Mouse (Mus musculus) gastrocnemius, postnatal 25 days (tissue): Measurements from ENCODE around the gene Rbfox1. TPM values are rescaled to one million over a fixed set of nuclear protein-coding genes. Genes with fewer than 3 reads are reported as not detected.

ENCODE experiments used
- DNase-seq: peaks from one replicate; pipeline ENCODE4 v3.0.0; 2022
- total RNA-seq, 2 experiments: library from RNA; stranded (reverse); gene quantifications; 1 replicate in 1 of 2; 2 replicates in 1 of 2; pipeline ENCODE4 v1.2.3; 2021

Rbfox1 gene
- total RNA-seq, 2 experiments from 2014 or later = 146 to 174 TPM

GRCm38 (mm10) chr16:6097244-6098040 lies 212.3 kb downstream of the Rbfox1 start:
- DNase-seq = no peak

DNA sequence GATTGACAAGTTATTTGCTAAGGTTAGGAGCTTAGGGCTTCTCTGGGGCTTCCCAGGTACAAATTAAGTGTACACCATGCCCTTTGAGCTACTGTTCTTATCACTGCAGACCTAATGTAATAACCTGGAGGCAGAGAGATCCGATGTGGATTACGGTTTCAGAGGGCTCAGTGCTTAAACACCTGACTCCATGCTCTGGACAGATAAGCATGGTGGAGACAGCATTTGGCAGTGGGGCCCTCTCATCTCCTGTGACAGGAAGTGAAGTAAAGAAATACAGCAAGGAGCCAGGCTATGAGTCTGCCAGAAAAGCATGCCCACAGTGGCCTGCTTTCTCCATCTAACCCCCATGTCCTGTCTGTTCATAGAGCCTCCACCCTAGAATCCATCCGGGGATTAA lies 213.0 kb downstream of the Rbfox1 start:
- no peak for DNase-seq

GRCm38 (mm10) chr16:6099598-6099997 lies 214.4 kb downstream of the Rbfox1 start:
- no peak for DNase-seq

DNA sequence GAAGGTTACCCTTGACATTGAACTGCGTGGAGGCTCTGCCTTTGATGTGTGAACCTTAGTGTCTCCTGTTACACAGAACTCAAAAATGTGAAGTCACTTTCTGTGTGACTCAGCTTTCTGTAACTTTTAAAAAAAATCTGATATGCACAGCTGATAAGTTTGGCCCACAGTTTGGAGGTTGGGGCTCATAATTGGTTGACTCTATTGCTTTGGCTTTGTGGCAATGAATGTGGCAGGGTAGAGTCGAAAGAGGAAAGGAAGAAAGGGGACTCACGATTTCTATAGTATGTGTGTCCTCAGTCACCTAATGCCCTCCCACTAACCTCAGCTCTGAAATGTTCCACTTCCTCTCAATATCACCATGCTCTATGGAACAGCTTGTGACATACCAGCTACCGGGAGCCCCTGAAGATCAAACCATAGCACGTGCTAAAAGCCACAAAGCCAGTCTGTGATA lies 215.3 kb downstream of the Rbfox1 start:
- no peak for DNase-seq

DNA sequence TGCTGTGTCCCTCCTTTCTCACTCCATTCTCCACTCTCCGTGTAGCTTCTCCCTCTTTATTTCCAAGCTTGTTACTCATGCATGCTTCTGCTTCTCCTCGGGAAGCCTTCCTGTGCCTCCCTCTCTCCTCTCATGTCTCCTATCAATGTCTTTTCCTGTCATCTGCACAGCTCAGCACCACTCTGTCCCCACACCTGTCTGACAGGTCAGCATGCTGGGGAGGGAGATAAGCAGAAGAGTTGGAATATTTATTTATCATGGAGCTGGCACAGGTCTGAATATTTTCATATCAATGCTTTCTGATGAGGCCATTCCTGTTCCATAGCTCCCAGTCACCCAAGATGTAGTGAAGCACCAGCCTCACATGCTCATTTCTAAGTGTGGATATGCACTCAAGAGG lies 218.6 kb downstream of the Rbfox1 start:
- no peak for DNase-seq

GRCm38 (mm10) chr16:6110121-6110520 lies 225.0 kb downstream of the Rbfox1 start:
- DNase-seq = no peak

GRCm38 (mm10) chr16:6113836-6114475 lies 228.8 kb downstream of the Rbfox1 start:
- DNase-seq = no peak

- DNase-seq = no peak
These were observed 234.3 kb downstream of the Rbfox1 start for GRCm38 (mm10) chr16:6119472-6119871.

- DNase-seq = no peak
These were observed 236.1 kb downstream of the Rbfox1 start for GRCm38 (mm10) chr16:6121232-6121631.

DNA sequence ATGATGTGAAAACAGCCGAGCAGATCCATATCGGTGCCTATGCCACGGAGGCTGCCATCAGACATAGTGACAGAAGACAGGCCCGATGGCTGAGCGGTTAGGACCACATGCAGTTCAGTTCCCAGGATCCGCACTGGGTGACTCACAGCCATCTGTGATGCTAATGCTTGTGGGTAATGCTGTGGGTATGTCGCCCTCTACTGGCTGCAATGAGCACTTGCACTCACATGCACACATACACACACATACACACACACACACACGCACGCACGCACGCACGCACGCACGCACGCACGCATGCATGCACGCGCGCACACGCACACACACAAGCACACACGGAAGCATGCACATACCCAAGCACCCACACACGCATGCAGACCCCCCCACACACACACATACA lies 237.7 kb downstream of the Rbfox1 start:
- no peak for DNase-seq

- DNase-seq = no peak
These were observed 243.2 kb downstream of the Rbfox1 start for GRCm38 (mm10) chr16:6128314-6128713.

DNA sequence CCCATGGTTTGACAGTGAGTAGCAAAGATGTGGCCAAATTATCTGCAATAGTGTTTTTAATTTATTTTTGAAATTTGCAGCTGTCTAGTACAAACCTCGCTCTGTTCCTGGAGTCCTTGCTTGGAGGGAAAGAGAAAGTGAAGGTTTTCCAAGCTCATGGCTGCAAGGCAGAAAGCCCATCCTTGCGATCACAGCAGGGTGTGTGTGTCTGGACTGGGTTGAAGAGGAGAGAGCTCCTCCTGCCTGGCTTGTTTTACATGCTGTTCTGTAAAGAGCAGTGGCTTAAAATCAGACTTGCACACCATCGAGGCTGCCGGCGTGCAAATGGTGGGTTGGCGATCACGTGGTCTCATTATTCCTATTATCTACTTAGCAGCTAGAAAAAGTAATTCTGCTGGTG lies 249.9 kb downstream of the Rbfox1 start:
- DNase-seq = no peak

- no peak for DNase-seq
These were observed 254.3 kb downstream of the Rbfox1 start for GRCm38 (mm10) chr16:6139432-6139831.

GRCm38 (mm10) chr16:6147957-6148356 lies 262.8 kb downstream of the Rbfox1 start:
- no peak for DNase-seq

DNA sequence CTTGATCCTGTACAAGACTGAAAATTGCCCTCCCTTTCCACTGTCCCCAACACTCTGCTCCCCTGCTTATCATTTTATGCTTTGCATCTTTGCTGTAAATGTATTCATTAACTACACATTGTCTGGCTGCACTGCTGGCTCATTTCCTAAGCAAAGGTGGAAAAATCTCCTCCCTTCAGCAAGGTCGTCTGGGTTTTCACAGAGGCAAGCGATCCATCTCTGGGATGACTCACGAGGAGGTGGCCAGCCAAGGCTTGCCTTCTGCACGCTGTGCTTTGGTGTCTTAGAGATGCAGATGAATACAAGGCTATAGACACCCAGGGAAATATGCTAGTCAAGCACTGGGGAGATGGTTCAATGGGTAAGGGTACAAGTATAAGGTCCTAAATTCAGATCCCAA lies 264.2 kb downstream of the Rbfox1 start:
- no peak for DNase-seq

DNA sequence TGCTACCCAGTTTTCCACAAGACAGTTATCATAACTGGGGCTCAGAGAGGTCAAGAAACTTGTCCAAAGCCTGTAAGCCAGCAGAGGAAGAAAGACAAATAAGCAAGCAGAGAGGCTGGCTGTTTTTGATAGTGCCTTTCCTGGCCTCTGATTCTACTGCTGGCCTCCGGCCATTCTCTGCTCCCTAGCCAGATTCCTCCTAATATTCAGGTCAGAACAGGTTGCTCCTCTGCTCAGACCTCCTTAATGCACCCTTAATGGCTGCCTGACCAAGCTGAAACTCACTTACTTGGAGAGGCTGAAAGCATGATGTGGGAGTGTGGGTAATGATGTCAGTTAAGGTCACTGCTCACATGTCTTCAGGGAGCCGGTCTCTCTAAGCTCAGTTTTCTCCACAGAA lies 270.4 kb downstream of the Rbfox1 start:
- no peak for DNase-seq

DNA sequence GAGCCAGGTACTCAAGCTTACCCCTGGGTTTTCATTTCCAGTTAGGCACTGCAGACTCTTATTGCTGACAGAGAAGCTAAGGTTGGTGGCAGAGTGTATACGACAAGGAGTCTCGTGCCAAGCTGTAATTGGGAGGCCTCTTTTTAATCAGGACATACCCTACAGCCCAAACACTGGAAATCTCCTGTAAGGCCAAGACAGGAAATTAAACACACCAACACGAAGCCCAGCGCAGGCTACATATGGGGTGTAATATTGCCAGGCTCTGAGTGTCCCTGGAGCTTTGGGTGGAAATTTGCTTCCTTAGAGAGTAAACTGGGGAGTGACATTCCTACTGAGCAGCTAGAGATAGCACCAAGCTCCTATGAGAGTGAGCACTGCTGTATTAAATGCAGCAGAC lies 279.3 kb downstream of the Rbfox1 start:
- DNase-seq = no peak

DNA sequence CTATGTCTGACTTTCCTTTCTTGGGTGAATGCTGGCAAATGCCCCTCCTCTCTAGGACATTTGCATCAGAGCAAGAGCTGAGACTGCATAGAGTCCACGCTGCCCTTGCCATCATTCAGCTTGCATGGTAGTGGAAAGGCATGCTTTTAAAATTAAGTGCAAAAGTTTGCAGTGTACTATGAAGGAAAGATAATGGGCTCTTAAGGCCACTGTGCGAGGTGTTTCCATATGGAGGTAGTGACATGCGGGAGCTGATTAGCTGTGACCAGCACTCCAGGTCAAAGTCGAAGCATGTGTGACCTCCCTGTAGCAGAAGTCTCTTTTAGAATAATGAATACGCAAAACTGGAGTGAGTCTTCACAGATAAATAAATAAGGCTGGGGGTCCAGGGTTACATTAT lies 284.2 kb downstream of the Rbfox1 start:
- no peak for DNase-seq

DNA sequence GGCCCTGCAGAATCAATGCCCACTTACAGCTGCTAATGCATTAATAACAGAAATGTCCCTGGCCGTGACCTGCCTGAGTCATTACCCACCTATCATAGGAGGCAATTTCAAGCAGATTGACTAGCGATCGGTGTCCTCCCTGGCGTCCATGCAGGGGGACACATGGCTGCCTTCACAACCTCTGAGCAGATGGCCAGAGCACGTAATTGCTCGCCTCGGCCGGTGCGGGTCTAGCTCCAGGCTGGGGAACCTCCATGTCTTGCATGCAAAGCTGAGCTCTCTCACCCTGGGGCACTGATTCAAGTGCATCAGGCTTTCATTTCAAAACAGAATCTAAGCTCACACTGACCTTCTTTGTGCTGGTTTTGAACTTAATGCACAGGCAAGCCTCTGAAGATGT lies 295.7 kb downstream of the Rbfox1 start:
- no peak for DNase-seq

- no peak for DNase-seq
These were observed 297.2 kb downstream of the Rbfox1 start for GRCm38 (mm10) chr16:6182329-6182728.

- no peak for DNase-seq
These were observed 307.2 kb downstream of the Rbfox1 start for GRCm38 (mm10) chr16:6192358-6192757.

DNA sequence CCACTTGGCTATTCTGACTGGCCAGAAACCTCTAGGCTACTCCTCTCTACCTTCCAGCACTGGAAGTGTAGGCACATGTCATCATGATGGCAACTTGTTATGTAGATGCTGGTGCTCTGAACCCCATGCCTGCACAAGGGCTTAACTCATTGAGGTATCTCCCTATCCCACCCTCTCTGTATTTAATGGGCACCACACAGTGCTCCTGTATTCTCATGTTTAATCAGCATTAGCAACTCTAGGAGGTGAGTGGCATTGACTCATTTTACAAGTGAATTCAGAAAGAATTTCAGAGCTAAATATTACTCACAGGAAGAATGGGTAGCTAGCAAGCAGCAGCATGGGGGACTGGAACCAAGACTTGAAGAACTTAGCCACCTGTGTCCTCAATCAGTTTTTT lies 321.3 kb downstream of the Rbfox1 start:
- DNase-seq = no peak

DNA sequence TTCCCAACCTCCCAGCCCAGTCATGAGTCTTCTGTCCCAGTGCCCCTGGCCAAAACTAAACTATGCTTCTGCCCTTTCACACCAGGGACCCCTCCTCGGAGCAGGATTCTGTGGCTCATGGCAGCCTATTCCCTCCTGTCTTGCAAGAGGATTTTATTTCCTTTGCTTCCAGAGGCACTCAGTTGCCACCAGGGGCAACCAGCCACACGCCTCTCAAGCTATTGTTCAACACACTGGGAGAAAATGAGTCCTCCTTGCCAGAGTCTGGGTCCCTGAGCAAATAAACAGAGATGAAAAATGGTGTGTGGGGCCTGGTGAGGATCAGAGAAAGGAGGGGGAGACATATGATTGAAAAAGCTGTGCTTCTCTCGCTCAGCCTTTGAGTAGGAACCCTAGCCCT lies 327.8 kb downstream of the Rbfox1 start:
- no peak for DNase-seq

GRCm38 (mm10) chr16:6227449-6227848 lies 342.3 kb downstream of the Rbfox1 start:
- no peak for DNase-seq
